Mouse (Mus musculus) right cerebral cortex, adult 2 months (tissue): Measurements from ENCODE around the gene Adamtsl3.
A peak's percentile ranks its signal among the peaks of the same experiment; 100 is the strongest.

Experiments
- DNase-seq, 2 experiments: peaks; one replicate each; pipeline ENCODE4 v3.0.0; 2021 to 2022; ENCODE audit warnings: low spot score in 2 of 2

Adamtsl3 gene

DNA sequence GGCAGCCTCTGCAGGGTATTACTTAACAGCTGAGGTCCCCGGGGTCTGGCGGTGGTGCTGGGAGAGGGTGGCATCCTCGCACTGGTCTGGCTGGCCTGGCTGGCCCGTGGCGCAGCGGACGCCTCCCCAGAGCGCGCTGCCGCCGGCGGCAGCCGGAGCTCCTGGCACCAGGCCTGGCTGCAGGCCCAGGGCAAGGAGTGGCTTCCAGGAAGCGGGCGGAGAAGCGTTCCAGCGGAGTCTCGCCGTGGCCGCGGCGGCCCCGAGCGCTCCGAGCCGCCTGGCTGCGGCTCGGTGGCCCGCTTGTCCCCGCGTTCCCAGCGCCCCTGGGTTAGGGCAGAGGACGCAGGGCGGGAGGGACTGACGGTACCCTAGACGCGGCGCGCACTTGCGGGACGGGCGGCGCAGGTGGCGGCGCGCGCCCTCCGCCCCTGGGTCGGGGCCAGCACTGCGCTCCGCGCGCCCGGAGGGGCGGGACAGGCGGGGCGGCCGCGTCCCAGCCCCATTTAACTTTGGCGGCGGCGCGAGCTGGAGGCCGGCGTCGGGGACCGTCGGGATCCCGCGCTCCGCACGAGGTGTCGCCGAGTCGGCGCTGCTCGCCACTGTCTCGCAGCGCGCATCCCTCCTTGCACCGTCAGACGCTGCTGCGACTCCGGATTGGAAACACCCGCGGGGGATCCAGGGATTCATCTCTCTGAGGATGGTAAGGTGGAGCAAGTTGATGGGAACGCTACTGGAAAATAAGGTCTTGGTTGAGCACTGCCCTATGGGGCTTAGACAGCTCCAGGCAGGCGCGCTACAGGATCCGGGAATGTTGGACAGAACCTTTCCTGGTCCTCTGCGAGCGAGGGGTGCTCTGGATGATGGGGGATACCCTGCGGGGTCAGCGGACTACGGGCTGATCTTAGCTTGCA, at the start of gene Adamtsl3:
Gene Adamtsl3 (plus strand): TSS at position 484 of the 911 bp plus-strand sequence.
- no peak for DNase-seq

GRCm38 (mm10) chr7:82287242-82287641, 48.3 kb upstream of the Adamtsl3 start:
- no peak for DNase-seq

GRCm38 (mm10) chr7:82293441-82293840, 42.1 kb upstream of the Adamtsl3 start:
- no peak for DNase-seq

DNA sequence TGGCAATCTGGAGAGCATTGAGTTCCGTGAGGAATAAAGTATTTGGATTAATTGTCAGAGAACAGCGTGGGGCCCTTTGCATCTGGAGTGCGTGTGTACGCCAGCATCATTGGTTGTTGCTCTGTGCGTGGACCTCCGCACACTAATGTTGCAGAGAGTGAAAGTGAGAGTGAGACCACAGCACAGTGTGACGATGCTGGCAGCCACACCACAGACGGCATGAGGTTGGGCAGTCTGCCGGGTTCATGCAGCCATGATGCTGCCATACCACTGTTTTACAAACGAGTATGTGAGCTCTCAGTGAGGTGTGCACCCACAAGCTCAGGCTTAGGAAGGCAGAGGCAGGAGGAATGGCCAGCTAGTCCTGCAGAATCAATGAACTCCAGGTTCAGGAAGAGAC, 41.4 kb upstream of the Adamtsl3 start:
- no peak for DNase-seq

GRCm38 (mm10) chr7:82294611-82295010, 40.9 kb upstream of the Adamtsl3 start:
- no peak for DNase-seq

DNA sequence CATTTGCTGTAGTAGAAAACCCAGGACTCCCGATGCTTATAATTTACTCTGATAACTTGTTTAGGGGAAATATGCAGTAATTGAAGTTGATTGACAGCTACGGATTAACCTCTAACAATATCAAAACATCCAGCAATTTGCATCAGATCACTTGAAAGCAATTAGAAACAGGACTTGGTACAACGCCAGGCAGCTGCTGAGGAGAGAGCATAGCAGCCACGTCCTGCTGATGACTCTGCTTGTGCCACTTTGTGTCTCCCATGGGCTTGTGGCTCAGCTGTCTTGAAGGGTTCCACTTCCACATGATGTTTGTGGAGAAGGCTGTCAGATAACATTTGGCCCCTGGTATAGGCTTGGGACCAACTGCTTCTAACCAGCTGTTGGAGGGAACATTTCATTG, 27.1 kb upstream of the Adamtsl3 start:
- DNase-seq, result no peak

DNA sequence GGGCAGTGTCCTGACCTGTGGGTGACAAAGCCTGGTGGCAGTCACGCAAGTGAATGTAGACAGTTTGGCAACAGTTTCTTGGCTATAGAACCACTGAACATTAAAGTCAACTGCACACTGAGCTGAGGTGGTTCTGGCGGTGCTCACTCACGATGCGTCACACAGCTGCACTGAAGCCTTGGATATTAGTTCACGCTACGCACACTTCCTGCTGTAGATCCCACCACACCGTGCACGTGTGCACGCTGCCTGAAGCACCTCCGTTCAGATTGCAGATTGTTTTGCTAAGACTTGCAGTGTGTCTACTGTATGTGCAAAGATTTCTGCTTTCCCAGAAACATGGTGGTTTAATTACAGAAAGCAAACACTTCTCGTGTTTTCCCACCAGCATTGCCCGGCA, 17.0 kb upstream of the Adamtsl3 start:
- DNase-seq, result no peak

DNA sequence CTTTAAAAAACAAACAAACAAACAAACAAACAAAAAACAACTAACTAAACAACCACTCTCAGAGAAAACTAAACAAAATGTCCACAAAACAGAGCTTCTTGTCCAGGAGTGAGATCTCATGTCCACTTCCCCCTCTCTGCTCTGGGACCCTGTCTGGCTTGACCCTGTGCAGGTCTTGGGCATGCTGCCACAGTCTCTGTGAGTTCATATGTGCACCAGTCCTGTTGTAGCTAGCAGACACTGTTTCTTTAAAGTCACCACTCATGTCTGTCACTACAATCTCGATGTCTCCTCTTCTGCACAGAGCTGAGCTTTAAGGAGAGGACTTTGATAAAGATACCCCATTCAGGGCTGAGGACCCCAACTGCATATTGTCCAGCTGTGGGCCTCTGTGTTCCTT, 8.9 kb upstream of the Adamtsl3 start:
- DNase-seq, result no peak

DNA sequence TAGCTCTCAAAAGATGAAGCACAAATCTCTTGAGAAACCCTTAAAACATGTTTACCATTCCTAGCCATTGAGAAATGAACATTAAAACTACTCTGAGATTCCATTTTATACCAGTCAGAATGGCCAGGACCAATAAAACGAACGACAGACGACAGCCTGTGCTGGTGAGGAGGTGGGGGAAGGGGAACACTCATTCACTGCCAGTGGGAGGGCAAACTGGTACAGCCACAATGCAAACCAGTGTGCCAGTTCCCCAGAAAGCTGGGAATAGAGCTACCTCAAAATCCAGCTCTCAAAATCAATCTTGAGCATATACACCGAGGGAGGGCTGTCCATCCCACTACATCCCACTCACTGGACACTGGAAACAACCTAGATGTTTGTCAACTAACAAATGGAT, 8.3 kb upstream of the Adamtsl3 start:
- DNase-seq, result no peak

- DNase-seq, result no peak
Observed at GRCm38 (mm10) chr7:82327881-82328280, 7.6 kb upstream of the Adamtsl3 start.

DNA sequence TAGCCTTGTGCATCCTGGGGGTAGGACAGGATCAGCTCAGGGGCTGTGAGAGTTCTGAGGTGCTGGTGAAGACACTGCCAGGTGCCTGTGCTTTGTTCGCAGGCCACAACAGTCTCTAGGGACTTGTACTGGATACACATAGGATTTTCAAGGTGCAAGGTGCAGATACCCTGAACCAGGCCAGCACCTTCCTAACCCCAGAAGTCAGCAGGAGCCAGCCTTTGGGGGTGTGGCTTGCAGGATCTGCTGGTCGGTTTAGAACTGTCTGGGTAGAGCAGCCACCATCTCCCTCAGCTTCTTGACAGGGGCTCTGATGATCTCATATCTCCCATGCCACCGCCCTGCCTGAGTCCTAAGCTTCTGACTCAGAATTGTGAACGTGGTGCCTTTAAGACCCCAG, 5.7 kb upstream of the Adamtsl3 start:
- DNase-seq, result no peak

GRCm38 (mm10) chr7:82330860-82331259, 4.6 kb upstream of the Adamtsl3 start:
- no peak for DNase-seq

- DNase-seq, result no peak
Observed at GRCm38 (mm10) chr7:82334000-82334399, 1.5 kb upstream of the Adamtsl3 start.

GRCm38 (mm10) chr7:82336132-82336531, 638 bp downstream of the Adamtsl3 start:
- peak; percentile 9 to 24 for DNase-seq

- DNase-seq, result no peak
Observed at GRCm38 (mm10) chr7:82338121-82338520, 2.6 kb downstream of the Adamtsl3 start.

DNA sequence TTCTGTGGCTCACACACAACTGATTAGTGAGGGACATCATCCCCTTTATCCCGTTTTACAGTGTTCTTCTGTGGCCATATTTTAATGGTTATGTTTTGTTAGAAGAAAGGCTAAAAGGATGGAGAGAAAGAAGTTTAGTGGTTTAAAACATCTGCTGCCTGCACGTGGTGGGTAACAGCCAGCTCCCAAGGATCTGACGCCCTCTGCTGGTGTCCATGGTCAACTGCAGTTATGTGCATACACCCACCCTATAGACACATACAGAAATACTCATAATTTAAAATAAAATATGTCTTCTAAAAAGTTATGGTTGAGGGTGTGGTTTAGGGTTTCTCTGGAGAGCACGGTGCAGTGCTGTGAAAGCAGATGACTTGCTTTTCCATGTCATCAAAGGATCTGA, 3.0 kb downstream of the Adamtsl3 start:
- DNase-seq, result no peak

DNA sequence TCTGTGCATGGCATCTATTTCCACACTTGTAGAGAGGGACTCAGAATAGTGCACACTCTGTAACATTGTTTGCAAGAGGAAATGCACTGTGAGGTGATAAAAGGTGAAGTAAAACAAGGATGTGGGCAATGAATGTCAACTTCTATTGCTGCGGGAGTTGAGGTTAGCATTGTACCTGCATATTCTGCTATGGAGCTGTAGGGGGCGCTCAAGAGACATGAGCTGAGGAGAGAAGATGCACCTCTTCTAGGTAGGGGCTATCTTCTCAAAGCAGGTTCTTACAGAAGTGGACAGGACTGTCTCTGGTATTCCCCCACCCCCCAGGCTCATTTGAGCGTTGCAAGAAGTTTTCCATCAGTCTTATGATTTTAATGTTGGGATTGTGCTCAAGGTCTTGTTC, 3.7 kb downstream of the Adamtsl3 start:
- DNase-seq, result peak in 1 of 2 experiments; percentile 10

GRCm38 (mm10) chr7:82341476-82341875, 6.0 kb downstream of the Adamtsl3 start:
- no peak for DNase-seq

GRCm38 (mm10) chr7:82346706-82347105, 11.2 kb downstream of the Adamtsl3 start:
- no peak for DNase-seq

GRCm38 (mm10) chr7:82349796-82350195, 14.3 kb downstream of the Adamtsl3 start:
- no peak for DNase-seq

- no peak for DNase-seq
Observed at GRCm38 (mm10) chr7:82350421-82350820, 14.9 kb downstream of the Adamtsl3 start.

DNA sequence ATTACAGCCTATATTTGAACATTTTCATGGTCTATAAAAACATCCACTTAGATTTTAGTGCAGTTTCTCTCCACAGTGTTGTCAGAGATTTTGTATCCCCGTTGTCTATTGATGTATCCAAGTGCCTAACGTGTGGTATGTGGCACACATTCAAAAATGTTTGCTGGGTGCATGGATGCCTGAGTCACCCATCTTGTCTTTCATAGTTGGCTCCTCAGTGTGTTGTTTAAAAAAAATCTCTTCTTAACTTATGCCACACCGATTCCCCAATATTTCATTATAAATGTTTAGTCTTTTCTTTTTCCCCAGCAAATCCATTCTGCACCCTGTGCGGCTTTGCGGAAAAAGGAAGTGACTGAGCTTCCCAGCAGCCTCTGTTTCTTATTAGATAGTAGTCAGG, 23.7 kb downstream of the Adamtsl3 start:
- DNase-seq, result no peak

DNA sequence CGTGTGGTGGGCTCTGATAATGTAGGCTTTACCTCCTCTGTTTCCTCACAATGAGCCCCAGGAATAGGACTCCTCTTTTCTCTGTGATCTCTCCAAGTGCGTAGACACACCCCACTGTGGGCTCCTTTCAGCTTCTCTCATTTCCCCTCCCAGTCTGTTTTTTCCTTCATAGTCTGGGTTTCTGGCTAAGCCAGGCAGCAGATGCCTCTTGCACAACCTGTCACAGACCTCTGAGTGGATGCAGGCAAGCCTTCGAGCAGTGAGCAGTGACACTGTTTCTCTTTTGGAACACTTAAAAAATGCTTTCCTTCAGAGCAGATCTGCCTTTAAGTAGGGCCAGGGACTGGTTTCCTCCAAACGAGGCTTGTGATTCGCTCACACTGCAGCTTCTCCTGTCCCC, 24.2 kb downstream of the Adamtsl3 start:
- DNase-seq, result no peak

DNA sequence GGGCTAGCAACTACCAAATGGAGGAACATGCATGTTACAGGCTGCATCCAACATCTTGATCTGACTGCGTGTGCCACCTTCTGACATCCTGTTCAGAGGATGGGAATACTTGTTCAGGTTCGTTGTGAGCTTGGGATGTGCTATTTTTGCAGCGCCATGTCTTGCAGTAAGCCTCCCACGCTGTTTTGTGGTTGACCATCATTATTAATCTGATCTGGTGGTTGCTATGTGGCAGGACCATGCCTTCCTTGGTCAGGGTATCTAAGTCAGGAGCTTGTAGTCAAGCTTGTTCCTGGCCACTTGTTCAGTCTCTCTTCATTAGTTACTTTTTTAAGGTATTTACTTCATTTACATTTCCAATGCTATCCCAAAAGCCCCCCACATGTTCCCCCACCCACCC, 24.7 kb downstream of the Adamtsl3 start:
- no peak for DNase-seq
